Mouse (Mus musculus) heart, embryonic 14.5 days (tissue): ENCODE data around the gene Apoc4. TPM values are rescaled to one million over a fixed set of nuclear protein-coding genes. Genes with fewer than 3 reads are reported as not detected.
A peak's percentile ranks its signal among the peaks of the same experiment; 100 is the strongest.
"Not testable (repeated sequence)": the region's sequence is repeated elsewhere in the genome, so short reads cannot be mapped to it uniquely, and the experiment has no call there.

Experiments used
- ATAC-seq: fragments of 200-750 bp; cut with Nextera tagmentation; 2 replicates; pipeline ENCODE4 v1.8.0; 2017; ENCODE audit warnings: low read depth, moderate TSS enrichment; ENCODE audit not compliant: insufficient number of reproducible peaks, insufficient read depth, low FRiP score
- H3K27ac ChIP-seq, 2 experiments: fragments of 200-500 bp in 1 of 2; fragments of 300-500 bp in 1 of 2; sonication (generic) in 1 of 2; replicated peaks in 1 of 2; 2 replicates each; pipeline ENCODE4 v1.5.1; 2012 to 2014; ENCODE audit warnings: low read depth in 2 of 2, low read length in 2 of 2, control low read depth in 1 of 2, mild to moderate bottlenecking in 1 of 2, mixed read lengths in 1 of 2; ENCODE audit not compliant: control insufficient read depth in 1 of 2, insufficient read depth in 1 of 2
- H3K27me3 ChIP-seq: fragments of 300-500 bp; sonication (generic); 2 replicates; pipeline ENCODE4 v1.6.1; 2014; ENCODE audit warnings: mild to moderate bottlenecking, low read length, control low read depth; ENCODE audit not compliant: control insufficient read depth, insufficient read depth
- H3K36me3 ChIP-seq: fragments of 300-500 bp; sonication (generic); 2 replicates; pipeline ENCODE4 v1.6.1; 2014; ENCODE audit warnings: mild to moderate bottlenecking, control low read depth, low read length, mixed read lengths; ENCODE audit not compliant: control insufficient read depth, insufficient read depth
- H3K4me1 ChIP-seq, 2 experiments: fragments of 200-500 bp in 1 of 2; fragments of 300-500 bp in 1 of 2; sonication (generic) in 1 of 2; 2 replicates each; pipeline ENCODE4 v1.6.1; 2012 to 2014; ENCODE audit warnings: low read length in 2 of 2, control low read depth in 1 of 2, mixed read lengths in 1 of 2; ENCODE audit not compliant: control insufficient read depth in 2 of 2, insufficient read depth in 2 of 2
- H3K4me2 ChIP-seq: fragments of 300-500 bp; sonication (generic); 2 replicates; pipeline ENCODE4 v1.6.1; 2014; ENCODE audit warnings: mild to moderate bottlenecking, low read length
- H3K4me3 ChIP-seq, 2 experiments: fragments of 200-500 bp in 1 of 2; fragments of 300-500 bp in 1 of 2; sonication (generic) in 1 of 2; 2 replicates each; pipeline ENCODE4 v1.5.1; 2012 to 2014; ENCODE audit warnings: low read length in 2 of 2, mild to moderate bottlenecking in 2 of 2, control low read depth in 1 of 2, low read depth in 1 of 2, moderate library complexity in 1 of 2; ENCODE audit not compliant: control insufficient read depth in 1 of 2, insufficient read depth in 1 of 2
- H3K9ac ChIP-seq: fragments of 300-500 bp; sonication (generic); 2 replicates; pipeline ENCODE4 v1.6.1; 2014; ENCODE audit warnings: mild to moderate bottlenecking, low read length
- H3K9me3 ChIP-seq: fragments of 300-500 bp; sonication (generic); 2 replicates; pipeline ENCODE4 v1.6.1; 2016; ENCODE audit warnings: low read length, control low read depth; ENCODE audit not compliant: control insufficient read depth
- WGBS: fragments of 180-500 bp; shearing (Covaris S2); extraction: QIAGEN DNeasy Blood & Tissue Kit; methylation state at CpG from one replicate; pipeline ENCODE4 v1.1.7; 2014; 5-methylcytosine and 5-hydroxymethylcytosine counted together
- polyA plus RNA-seq: library from polyadenylated mRNA; unstranded; fragments of >200 nt; fragmentation: Nextera tagmentation; extraction: Ambion mirVana; gene quantifications from 2 replicates; pipeline ENCODE4 v1.2.1, GENCODE M21; 2014

Gene Apoc4
- polyA plus RNA-seq, 1 experiment from 2014 or later: 0.31 TPM

- no peak overlapping the region for H3K4me3 ChIP-seq
- peak; percentile 38; the same call in 1 of the 2 replicates for ATAC-seq
- H3K36me3 ChIP-seq: peaks cover 8% of the 10 kb centered on the region
- peaks cover 28 to 31% of the 10 kb centered on the region in 2 experiments for H3K4me1 ChIP-seq
- H3K4me2 ChIP-seq: no peak overlapping the region
- no peak overlapping the region for H3K9ac ChIP-seq
- peak overlapping the region; percentile 66 to 78 for H3K27ac ChIP-seq
- no peaks in the 10 kb centered on the region for H3K9me3 ChIP-seq
- 19% methylated on average over 10 of the region's 10 CpGs for WGBS
- no peaks in the 10 kb centered on the region for H3K27me3 ChIP-seq
Measured at GRCm38 (mm10) chr7:19693421-19693820, 12.1 kb upstream of the Apoc4 start.

- peak within 1 kb of the TSS; percentile 12; the same call in 1 of the 2 replicates for H3K9ac ChIP-seq
- no peak for ATAC-seq
- peaks cover 22 to 28% of the 10 kb centered on the region in 2 experiments for H3K4me1 ChIP-seq
- peaks cover 8% of the 10 kb centered on the region for H3K36me3 ChIP-seq
- WGBS: 47% methylated on average over 28 of the region's 28 CpGs
- H3K27ac ChIP-seq: peak within 1 kb of the TSS; percentile 56 to 78
- no peaks in the 10 kb centered on the region for H3K9me3 ChIP-seq
- no peak within 1 kb of the TSS for H3K4me3 ChIP-seq
- H3K27me3 ChIP-seq: no peaks in the 10 kb centered on the region
- H3K4me2 ChIP-seq: no peak within 1 kb of the TSS
Measured at GRCm38 (mm10) chr7:19691873-19692865, 10.9 kb upstream of the Apoc4 start, which contains the start of gene Apoc1. Gene Apoc1 (minus strand): TSS chr7:19692660.

- H3K4me3 ChIP-seq: no peak overlapping the region
- no peak overlapping the region for H3K27ac ChIP-seq
Measured at GRCm38 (mm10) chr7:19691434-19691833, 10.2 kb upstream of the Apoc4 start.

GRCm38 (mm10) chr7:19690845-19691244 is 9.6 kb upstream of the Apoc4 start:
- Histone ChIP-seq H3K27me3 (no peaks in the 10 kb centered on the region), H3K4me2 (no peak overlapping the region), H3K4me3 (no peak overlapping the region), H3K4me1 (peaks cover 22 to 28% of the 10 kb centered on the region in 2 experiments), H3K27ac (no peak overlapping the region), H3K9ac (no peak overlapping the region), H3K36me3 (no peaks in the 10 kb centered on the region), H3K9me3 (no peaks in the 10 kb centered on the region)
- ATAC-seq: no peak
- 88% methylated on average over 4 of the region's 4 CpGs for WGBS

More at GRCm38 (mm10) chr7:19691434-19691833, 10.2 kb upstream of the Apoc4 start:
- WGBS: 57% methylated on average over 6 of the region's 6 CpGs
- H3K9ac ChIP-seq: 0 out of 2 replicates have a peak overlapping the region, but pooled peaks have one; percentile 12
- H3K4me1 ChIP-seq: peaks cover 22 to 28% of the 10 kb centered on the region in 2 experiments
- H3K4me2 ChIP-seq: no peak overlapping the region
- ATAC-seq: no peak
- no peaks in the 10 kb centered on the region for H3K27me3 ChIP-seq
- H3K36me3 ChIP-seq: peaks cover 2% of the 10 kb centered on the region
- H3K9me3 ChIP-seq: no peaks in the 10 kb centered on the region

- no peaks in the 10 kb centered on the region for H3K36me3 ChIP-seq
- ATAC-seq: no peak
- no peaks in the 10 kb centered on the region for H3K27me3 ChIP-seq
- H3K9me3 ChIP-seq: no peaks in the 10 kb centered on the region
- no peak overlapping the region for H3K9ac ChIP-seq
- H3K27ac ChIP-seq: no peak overlapping the region
- H3K4me1 ChIP-seq: peaks cover 9 to 13% of the 10 kb centered on the region in 2 experiments
- H3K4me2 ChIP-seq: no peak overlapping the region
- no peak overlapping the region for H3K4me3 ChIP-seq
- WGBS: 82% methylated on average over 2 of the region's 2 CpGs
Measured at GRCm38 (mm10) chr7:19688611-19689010, 7.3 kb upstream of the Apoc4 start.

DNA sequence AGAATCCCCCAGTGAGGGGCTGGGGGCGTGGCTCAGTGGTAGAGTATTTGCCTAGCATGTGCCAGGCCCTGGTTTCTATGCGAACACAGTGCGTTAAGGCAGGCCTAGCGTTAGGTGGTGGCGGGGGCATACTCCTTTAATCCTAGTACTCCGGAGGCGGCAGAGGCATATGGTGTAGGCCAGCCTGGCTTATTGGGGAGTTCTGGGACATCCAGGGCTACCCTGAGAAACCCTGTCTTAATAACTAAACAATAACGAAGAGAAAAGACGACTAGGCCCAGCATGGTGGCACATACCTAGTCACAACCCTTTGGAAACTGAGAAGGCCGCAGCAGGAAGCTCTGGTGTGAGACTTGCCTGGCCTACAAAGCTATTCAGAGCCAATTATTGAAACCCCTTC is 6.8 kb upstream of the Apoc4 start:
- no peak overlapping the region for H3K4me2 ChIP-seq
- no peaks in the 10 kb centered on the region for H3K9me3 ChIP-seq
- WGBS: 93% methylated on average over 10 of the region's 10 CpGs
- H3K27ac ChIP-seq: no peak overlapping the region
- no peak overlapping the region for H3K4me3 ChIP-seq
- H3K9ac ChIP-seq: no peak overlapping the region
- peaks cover 3 to 9% of the 10 kb centered on the region in 2 experiments for H3K4me1 ChIP-seq
- H3K36me3 ChIP-seq: no peaks in the 10 kb centered on the region
- no peaks in the 10 kb centered on the region for H3K27me3 ChIP-seq
- ATAC-seq: no peak

DNA sequence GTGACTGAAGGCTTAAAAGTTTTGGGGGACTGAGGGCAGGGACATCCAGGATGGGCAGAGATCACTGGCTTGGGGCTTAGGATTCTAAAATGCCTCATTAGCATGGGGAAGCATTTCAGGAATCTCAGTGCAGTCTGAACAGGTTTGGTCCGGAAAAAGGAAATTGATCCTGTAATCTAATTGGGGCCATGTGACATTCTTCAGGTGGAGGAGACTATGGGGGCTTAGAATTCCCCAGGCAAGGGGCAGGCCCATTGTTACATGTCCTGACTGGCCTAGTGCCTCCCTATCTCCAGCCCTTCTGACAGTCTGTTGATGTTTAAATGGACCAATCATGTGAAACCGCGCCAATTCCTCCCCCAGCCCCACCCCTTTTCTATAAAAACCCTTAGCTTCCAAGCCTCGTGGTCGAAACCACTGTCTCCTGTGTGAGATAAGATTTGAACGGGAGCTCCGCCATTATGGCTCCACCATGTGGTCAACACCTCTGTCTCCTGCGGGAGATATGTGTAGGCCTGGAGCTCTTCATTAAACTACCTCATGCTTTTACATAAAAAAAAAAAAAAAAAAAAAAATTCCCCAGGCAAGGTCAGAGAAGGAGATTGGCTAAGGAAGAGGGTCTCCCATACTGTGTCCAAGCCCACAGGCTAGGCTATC is 5.8 kb upstream of the Apoc4 start:
- not testable (repeated sequence) for ATAC-seq, H3K4me2 ChIP-seq, H3K9ac ChIP-seq, H3K27ac ChIP-seq, H3K9me3 ChIP-seq, H3K4me1 ChIP-seq, H3K4me3 ChIP-seq, H3K36me3 ChIP-seq, H3K27me3 ChIP-seq
- 45% methylated on average over 8 of the region's 8 CpGs for WGBS
